In the genomic region with DNA sequence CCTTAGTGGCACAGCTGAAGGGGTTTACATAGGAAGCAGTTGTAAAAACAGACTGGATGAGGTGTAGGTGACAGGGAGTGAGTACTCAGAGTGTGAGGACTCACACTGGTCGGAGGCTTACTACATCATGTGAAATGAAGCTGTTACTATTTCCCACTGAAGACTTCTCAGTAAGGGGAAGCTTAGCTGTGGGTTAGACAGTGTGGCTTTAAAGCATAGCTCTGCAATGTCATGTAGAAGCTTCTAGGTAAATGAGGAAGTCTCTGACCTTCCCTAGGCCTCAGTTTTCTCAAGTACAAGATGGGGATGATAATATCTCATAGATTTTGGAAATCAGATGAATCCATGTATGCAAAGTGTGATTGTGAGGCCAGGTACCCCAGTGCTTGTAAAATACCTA, we compare ENCODE assay signal across 14 mouse cellular contexts.
"Had no signal": no experiment of that assay in that cellular context is flagged by ENCODE, and none has a peak within 500 bp of the region (broad histone marks: within the 10 kb centered on the region; RNA-seq: fewer than 3 reads in every experiment).

No protein-coding gene starts in this region.

- H3K4me3 ChIP-seq: limb, embryonic 15.5 days; liver, embryonic 12.5 days; midbrain, embryonic 12.5 days; myocyte; neural tube, embryonic 15.5 days had no signal

- H3K36me3 ChIP-seq: limb, embryonic 15.5 days; liver, embryonic 12.5 days; midbrain, embryonic 12.5 days; neural tube, embryonic 15.5 days had no signal

- H3K27ac ChIP-seq: limb, embryonic 15.5 days; liver, embryonic 12.5 days; midbrain, embryonic 12.5 days; neural tube, embryonic 15.5 days had no signal

- H3K9me3 ChIP-seq: limb, embryonic 15.5 days; liver, embryonic 12.5 days; midbrain, embryonic 12.5 days; neural tube, embryonic 15.5 days had no signal

- H3K4me1 ChIP-seq: limb, embryonic 15.5 days had no signal

- ATAC-seq: intestine, embryonic 16.5 days; liver, embryonic 12.5 days; midbrain, embryonic 16.5 days had no signal

- DNase-seq: kidney, adult 2 months; lung, embryonic 14.5 days; lung, postnatal 10 days; lung, postnatal 4 days; right cerebral cortex, postnatal 4 days; spleen, adult 18-20 months; thymus, postnatal 4 days had no signal

- H3K4me2 ChIP-seq: limb, embryonic 15.5 days; liver, embryonic 12.5 days; lung, embryonic 14.5 days; midbrain, embryonic 12.5 days; neural tube, embryonic 15.5 days had no signal

- H3K27me3 ChIP-seq: limb, embryonic 15.5 days; liver, embryonic 12.5 days; midbrain, embryonic 12.5 days; neural tube, embryonic 15.5 days had no signal

- H3K9ac ChIP-seq: limb, embryonic 15.5 days; liver, embryonic 12.5 days; lung, embryonic 14.5 days; midbrain, embryonic 12.5 days; neural tube, embryonic 15.5 days had no signal
